Mouse (Mus musculus): ENCODE results near the gene Cip2a.

Gene Cip2a

DNA sequence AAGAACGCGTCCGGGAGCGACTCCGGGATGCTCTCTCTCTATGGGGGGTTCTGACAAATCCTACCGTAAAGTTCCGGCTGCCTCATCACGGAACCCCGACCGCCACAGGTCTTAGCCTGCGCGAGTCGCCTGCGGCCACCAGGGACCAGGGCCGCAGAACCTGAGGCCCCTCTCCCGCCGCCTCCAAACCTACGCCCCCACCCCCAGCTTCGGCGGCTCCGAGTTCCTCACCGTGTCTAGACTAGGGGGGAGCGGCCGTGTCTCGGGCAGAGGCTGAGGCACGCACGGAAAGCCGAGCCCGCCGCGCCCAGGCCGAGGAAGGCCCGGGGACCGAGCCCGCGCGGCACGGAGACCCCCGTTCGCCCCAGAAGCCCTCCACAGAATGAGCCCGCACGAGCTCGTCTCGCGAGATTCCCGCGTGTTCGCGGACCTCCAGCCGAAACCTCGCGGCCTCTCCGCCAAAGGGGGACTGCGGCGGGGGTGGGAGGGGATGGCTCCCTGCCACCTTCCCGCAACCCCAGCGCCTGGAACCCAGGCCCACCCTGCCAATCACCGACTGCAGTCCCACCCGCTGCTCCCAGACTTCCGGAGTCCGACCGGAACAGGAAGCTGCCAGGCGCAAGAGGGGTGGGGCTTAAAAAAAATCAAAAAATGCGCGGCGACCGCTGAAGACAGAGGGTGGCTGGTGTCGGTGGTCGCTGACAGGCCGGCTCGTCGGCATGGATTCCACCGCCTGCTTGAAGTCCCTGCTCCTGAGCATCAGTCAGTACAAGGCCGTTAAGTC, at the start of gene Cip2a, which contains the start of gene Dzip3:
Cip2a (plus strand) TSS at position 627 of the 784 bp plus-strand sequence.
Dzip3 (minus strand) TSS at position 607 of the 784 bp plus-strand sequence.
- DNase-seq (ENCODE audit: low spot score): peak; percentile 84

DNA sequence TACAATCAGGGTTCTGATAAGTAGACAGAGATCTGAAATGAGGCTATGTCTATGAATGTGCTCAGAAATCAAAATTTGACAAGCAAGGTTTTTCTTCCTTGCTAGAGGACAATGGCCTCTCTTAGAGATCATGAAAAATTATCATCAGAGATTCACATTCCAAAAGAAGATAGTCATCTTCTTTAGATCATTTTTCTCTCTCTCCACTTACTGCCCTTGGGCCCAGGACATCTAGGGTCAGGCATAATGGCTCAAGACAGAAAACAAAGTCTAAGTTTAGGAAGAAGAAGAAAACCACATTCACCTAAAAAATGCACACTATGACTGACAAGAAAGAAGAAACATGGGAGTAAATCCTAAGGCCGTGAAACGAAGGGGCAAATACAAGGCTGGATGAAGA, 21.0 kb upstream of the Cip2a start:
- no peak for DNase-seq (ENCODE audit: low spot score)

DNA sequence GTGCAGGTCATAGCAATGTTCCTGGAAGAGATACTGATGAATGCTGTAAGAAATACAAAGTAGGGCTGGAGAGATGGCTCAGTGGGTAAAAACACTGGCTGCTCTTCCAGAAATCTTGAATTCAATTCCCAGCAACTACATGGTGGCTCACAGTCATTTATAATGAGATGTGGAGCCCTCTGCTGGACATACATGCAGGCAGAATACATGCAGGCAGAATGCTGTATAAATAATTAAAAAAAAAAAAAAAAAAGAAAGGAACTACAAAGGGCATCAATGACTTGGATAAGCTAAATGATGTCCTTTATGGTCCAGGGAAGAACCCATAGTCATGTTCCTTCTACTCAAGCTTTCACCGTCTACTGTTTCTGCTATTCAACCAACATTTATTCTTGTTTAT, 20.4 kb upstream of the Cip2a start:
- DNase-seq (ENCODE audit: low spot score): no peak

DNA sequence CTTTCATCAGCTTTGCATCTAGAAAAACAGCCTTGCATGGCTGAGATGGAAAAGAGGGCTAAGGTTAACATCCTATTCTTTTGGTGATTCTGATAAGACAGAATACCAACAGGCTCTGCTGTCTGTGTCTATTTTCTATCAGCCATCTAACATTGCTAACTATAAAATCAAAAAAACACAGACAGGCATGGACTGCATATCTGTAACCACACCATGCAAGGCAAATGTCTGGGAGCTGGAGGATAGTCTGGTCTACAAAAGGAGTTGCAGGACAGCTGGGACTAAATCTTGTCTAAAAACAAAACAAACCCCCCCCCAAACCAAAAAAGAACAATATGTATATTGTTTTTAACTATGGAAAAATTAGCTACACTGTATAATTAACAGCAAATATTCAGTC, 14.0 kb upstream of the Cip2a start:
- DNase-seq (ENCODE audit: low spot score): no peak

DNA sequence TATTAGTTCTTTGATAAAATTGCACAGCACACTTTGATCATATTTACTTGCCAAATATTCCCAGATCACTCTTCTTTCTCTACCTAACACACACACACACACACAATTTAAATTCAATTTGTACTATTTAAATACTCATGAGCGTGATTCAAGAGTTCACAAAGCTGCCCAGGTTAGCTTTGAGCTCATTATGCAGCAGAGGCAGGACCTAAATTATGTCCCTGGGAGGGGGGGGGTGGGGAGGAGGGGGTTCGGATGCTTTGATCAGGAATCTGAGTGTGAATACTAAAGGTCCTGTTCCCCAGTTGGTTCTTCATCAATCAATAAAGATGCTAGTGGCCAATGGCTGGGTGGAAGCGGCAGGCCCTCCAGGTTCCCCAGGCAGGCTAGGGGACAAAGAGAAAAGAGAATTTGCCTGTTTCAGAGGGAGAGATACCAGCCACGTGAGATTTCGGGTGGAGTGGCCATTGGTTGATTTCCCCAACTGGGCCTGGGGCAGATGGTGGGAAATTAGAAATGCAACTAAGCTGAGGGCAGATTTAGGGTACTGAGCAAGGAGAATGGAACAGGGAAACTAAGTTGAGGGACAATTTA, 8.9 kb upstream of the Cip2a start:
- DNase-seq (ENCODE audit: low spot score): no peak

DNA sequence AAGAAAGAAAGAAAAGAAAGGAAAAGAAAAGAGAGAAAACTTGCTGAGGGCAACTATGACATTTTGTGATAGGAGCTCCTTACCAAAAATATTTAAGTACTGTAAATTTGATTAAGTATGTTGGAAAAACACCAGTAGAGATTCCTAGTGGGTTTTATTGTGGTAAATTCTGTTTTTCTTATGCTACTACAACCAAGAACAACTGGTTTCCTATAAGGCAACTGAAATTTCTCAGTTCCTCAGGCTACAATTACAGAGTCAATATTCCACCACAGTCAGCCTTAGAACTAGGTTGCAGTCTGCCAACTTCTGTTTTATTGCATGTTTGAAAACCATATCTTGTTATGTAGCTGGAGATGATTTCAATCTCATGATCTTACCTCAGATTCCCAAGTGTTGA, 4.3 kb upstream of the Cip2a start:
- no peak for DNase-seq (ENCODE audit: low spot score)

DNA sequence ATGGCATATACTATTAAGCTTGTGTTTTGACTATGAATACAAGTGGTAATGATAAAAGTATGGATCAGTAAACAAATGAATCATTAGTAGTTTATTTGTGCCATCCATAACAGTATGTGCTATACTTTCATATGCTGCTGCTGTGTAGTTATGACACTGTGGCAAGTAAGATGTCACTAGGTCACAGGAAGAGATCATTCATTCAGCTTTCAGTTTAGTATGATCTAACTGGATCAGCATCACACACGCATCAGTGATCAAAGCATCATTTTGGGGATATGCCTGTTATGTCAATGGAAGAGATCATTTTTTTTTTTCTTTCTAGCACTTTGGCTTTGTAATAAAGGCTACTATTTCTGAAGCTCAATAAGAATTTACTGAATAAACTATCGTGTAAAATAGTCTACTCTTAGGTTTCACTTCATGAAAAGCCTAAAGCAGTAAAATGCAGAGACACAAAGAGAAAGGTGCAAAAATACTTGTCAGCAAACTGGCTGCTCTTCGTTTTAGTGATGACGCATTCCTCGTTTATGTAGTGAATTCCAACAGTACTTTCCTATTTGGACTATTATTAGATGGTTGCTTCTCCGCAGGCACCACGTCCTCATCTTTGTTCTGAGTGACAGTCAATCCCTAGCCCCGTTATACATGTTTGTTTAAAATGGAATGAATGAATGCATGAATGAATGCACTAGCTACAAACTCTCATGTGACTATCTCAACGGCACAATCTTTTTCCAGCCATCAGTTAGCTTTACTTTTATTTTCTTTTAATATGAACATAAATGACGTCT, 1.4 kb upstream of the Cip2a start:
- no peak for DNase-seq (ENCODE audit: low spot score)

DNA sequence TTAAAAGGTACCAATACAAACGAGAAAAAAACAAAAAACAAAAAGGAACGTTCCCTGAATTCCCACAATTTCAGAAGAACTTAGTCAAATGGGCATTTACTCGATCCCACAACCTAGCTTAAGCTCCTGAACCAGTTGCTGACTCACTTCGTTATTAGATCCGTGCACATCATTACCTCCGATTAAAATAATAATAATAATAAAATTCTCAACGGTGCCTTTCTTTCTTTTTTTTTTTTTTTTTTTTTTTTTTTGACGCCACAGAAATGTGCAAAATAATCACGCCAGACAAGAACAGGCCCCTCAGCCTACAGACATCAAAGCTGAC, 790 bp upstream of the Cip2a start:
- DNase-seq (ENCODE audit: low spot score): no peak

DNA sequence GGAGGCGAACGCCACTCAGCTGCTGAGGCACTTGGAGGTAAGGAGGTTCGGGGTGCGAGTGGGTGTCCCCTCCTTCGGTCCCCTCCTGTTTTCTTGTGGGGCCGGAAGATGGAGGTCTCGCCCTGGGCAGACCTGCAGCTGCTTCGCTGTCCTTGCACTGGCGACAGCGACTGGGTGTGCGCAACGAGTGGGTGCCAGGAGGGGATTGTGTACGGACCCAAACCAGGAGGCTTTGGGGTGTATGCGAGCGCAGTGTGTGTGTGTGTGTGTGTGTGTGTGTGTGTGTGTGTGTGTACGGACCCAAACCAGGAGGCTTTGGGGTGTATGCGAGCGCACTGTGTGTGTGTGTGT, 333 bp downstream of the Cip2a start:
- DNase-seq (ENCODE audit: low spot score): no peak

DNA sequence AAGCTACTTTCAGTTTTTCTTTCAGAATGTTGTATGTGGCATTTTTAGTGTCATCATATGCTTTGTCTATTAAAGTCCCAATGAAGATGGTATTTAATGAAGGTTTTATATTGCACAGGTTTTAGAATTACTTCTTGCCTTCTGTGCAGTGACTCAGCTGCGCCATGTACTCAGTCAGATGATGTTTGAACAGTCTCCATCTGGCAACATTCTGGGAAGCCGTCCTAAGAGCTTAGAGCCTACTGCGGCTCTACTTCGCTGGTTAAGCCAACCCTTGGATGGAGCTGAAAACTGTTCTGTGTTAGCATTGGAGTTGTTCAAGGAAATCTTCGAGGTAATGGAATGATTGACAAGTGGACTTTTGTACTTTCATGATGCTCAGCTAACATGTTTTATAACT, 10.2 kb downstream of the Cip2a start:
- no peak for DNase-seq (ENCODE audit: low spot score)

DNA sequence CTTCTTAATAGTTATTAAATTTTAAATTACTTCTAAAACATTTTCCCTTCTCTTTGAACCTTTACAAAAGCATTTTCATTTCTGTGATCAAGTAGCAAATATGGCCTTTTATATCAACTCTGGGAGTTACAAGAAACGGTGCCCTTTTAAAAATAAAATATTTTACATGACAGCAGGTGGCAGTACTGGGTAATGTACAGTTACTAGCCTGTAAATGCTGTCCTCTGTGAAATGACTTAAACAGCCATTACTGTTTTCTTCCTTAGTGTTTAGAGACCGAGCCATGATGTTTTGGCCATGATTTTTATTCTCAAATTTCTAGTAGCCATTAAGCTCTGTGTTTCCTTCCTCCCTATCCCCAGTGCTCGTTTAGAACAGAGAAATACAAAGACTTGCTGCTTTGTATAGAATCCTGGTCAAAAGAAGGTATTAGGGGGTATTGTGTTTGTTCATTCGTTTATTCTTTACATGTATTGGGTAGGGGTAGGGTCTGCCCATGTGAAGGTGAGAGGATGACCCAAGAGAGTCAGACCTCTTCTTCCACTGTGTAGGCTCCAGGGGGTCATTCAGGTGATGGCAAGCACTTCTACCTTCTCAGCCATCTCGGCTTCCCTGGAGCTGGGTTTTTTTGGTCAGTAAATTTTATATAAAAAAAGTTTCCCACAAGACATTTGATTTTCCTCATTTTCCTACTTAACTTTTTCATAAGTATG, 22.8 kb downstream of the Cip2a start:
- peak; percentile 35 for DNase-seq (ENCODE audit: low spot score)

DNA sequence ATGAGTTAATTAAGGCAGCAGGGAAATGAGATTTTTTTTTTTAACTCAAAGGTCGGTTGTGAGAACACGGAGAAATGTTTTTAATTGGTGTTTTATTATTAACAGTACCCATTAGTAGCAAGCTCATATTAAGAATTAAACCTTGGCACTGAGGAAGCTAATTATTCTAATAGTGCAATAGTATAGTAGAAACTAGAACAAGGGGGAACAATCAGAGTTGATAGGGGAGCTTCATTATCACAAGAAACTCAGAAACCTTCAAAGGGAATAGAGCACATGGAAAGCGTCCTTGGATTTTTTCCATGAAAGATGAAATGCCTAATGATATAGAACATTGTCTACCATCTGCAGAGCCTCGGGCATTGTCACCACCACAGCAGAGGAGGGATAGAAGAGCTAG, 41.9 kb downstream of the Cip2a start:
- no peak for DNase-seq (ENCODE audit: low spot score)

DNA sequence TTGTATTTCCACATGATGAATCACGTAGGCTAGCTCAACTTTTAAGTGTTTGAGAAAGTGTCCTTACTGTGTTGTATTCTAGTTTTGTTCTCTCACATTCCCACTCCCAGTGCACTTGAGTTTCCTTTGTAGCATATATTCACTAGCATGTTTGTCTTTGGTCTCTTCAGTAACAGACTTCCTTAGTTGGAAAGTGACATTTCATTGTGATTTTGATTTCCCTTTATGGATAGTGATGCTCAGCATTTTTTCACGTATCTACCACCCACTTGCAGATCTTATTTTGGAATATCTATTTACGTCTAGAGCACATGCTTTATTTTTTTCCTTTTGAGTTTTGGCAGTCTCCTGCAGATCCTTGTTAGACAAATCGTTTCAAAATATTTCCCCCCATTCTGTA, 43.8 kb downstream of the Cip2a start:
- DNase-seq (ENCODE audit: low spot score): peak; percentile 30

DNA sequence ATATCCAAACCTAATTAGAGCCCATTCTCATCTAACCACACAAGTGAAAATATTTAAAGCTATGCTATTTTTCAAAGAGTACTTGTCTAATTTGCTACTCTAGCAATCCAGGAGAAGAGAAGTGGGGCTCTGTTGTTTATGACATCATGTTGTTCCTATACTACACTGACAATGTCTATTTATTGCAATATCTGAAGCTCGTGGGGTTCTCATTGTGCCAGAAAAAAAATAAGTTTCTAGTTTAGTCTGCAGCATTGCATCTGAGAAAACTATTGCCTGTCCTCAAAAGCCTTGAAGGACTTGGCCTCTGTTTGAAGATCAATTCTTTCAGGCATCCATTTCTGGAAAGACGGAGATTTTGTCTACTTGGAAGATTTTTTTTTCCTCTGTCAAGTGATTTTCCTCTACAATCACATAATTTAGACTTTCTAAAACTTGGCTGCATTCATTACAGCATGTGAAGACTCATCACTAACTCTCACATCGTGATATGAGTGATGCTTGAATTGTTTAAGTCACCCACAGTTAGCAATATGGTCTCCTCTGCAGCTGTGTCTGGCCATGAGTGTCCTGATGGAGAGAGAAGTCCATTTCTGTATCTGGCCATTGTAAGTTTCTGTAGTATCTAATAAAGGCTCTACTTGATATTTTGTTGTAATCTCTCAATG, 46.7 kb downstream of the Cip2a start:
- DNase-seq (ENCODE audit: low spot score): no peak

DNA sequence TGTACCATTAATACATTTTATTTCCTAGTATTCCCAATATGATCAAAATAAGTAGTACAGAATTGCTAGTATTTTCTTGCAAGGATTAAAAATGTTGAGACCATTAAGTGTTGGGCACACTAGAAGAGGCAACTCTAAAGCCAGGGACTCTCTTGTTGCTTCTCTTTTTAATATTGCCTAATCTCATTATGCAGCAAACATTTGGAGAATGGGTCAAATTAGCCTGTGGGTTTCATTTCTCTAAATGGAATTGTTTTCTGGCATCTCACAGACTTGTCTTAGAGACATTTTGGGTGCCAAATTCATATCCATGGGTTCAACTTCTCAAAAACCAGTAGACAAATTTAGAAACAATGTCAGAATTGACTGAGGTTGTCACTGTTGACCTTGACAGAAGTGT, 55.2 kb downstream of the Cip2a start:
- DNase-seq (ENCODE audit: low spot score): no peak

DNA sequence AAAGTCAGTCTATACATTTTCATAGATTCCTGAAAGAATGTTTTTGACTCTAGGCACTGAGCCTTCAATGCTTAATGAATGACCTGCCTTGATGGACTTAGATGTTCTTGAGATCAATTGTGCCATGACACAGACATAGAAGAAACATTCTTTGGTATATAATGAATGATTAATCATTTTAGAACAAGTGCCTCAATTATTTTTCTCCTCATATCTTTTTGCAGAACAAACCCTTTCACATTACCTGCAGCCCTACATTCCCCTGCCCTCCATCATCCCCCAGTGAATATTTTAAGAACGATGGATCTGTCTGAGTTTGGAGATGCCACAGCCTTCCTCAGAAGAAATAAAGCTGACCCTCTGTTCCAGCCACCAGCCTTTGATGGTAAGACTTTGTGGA, 63.2 kb downstream of the Cip2a start, which contains the start of gene Myh15:
Myh15 (plus strand) TSS at position 301 of the 400 bp plus-strand sequence.
- no peak for DNase-seq (ENCODE audit: low spot score)
